Mouse (Mus musculus): Measurements from ENCODE around the gene Prdm10.

GRCm38 (mm10) chr9:31246421-31246820 is 33.9 kb upstream of the Prdm10 start:
- no peak for TF ChIP-seq EP300 (optimal IDR thresholded peaks at IDR 0.05)
- TF ChIP-seq CTCF (IDR thresholded peaks at IDR 0.05; ENCODE audit: low read depth), result no peak
